Mouse (Mus musculus) C2C12 (cell line): ENCODE results near the gene Hdac10.

ENCODE experiments used
- CTCF ChIP-seq: IDR thresholded peaks from one replicate; pipeline ENCODE4 v1.5.1; 2011; ENCODE audit not compliant: control insufficient read depth, insufficient read depth, insufficient read length
- MAX ChIP-seq: IDR thresholded peaks from one replicate; pipeline ENCODE4 v1.6.1; 2011; ENCODE audit warnings: mild to moderate bottlenecking, control low read depth
- USF1 ChIP-seq: IDR thresholded peaks from one replicate; pipeline ENCODE4 v1.6.1; 2011; ENCODE audit warnings: low read depth, mild to moderate bottlenecking, control low read depth, moderate library complexity

- TF ChIP-seq USF1 = no peak
- TF ChIP-seq CTCF = no peak
- TF ChIP-seq MAX = no peak
These were observed 20.2 kb upstream of the Hdac10 start for GRCm38 (mm10) chr15:89148496-89149270.
